Mouse (Mus musculus) neural tube, embryonic 11.5 days (tissue): ENCODE data around the gene Ppp1r13b. TPM values are rescaled to one million over a fixed set of nuclear protein-coding genes. Genes with fewer than 3 reads are reported as not detected.

Source experiments
- ATAC-seq: fragments of 200-750 bp; cut with Nextera tagmentation; 2 replicates; pipeline ENCODE4 v1.8.0; 2017; ENCODE audit warnings: moderate number of reproducible peaks, mild to moderate bottlenecking, moderate TSS enrichment, moderate library complexity; ENCODE audit not compliant: insufficient read depth, low FRiP score, low TSS enrichment
- DNase-seq: peaks from one replicate; pipeline ENCODE4 v3.0.0-alpha.2; 2015; ENCODE audit warnings: low spot score
- H3K27ac ChIP-seq: fragments of 300-500 bp; sonication (generic); 2 replicates; pipeline ENCODE4 v1.5.1; 2014; ENCODE audit warnings: low read depth, mild to moderate bottlenecking, low read length
- H3K27me3 ChIP-seq: fragments of 300-500 bp; sonication (generic); 2 replicates; pipeline ENCODE4 v1.6.1; 2014; ENCODE audit warnings: mild to moderate bottlenecking, low read length, mixed read lengths; ENCODE audit not compliant: control insufficient read depth, insufficient read depth
- H3K36me3 ChIP-seq: fragments of 300-500 bp; sonication (generic); 2 replicates; pipeline ENCODE4 v1.6.1; 2014; ENCODE audit warnings: mild to moderate bottlenecking, low read length, moderate library complexity, mixed read lengths; ENCODE audit not compliant: control insufficient read depth, insufficient read depth
- H3K4me1 ChIP-seq: fragments of 300-500 bp; sonication (generic); 2 replicates; pipeline ENCODE4 v1.6.1; 2014; ENCODE audit warnings: low read length, mixed read lengths; ENCODE audit not compliant: control insufficient read depth, insufficient read depth
- H3K4me2 ChIP-seq: fragments of 300-500 bp; sonication (generic); 2 replicates; pipeline ENCODE4 v1.6.1; 2014; ENCODE audit warnings: low read depth, mild to moderate bottlenecking, moderate library complexity
- H3K4me3 ChIP-seq: fragments of 300-500 bp; sonication (generic); 2 replicates; pipeline ENCODE4 v1.5.1; 2014; ENCODE audit warnings: low read depth, low read length
- H3K9ac ChIP-seq: fragments of 300-500 bp; sonication (generic); 2 replicates; pipeline ENCODE4 v1.6.1; 2014; ENCODE audit warnings: mild to moderate bottlenecking, low read length
- H3K9me3 ChIP-seq: fragments of 300-500 bp; sonication (generic); 2 replicates; pipeline ENCODE4 v1.6.1; 2016; ENCODE audit warnings: low read length; ENCODE audit not compliant: control insufficient read depth
- WGBS: fragments of 180-500 bp; shearing (Covaris S2); extraction: QIAGEN DNeasy Blood & Tissue Kit; methylation state at CpG from one replicate; pipeline ENCODE4 v1.1.7; 2014; 5-methylcytosine and 5-hydroxymethylcytosine counted together
- polyA plus RNA-seq: library from polyadenylated mRNA; unstranded; fragments of >200 nt; fragmentation: Nextera tagmentation; extraction: Ambion mirVana; gene quantifications from 2 replicates; pipeline ENCODE4 v1.2.1, GENCODE M21; 2014

Ppp1r13b gene
- polyA plus RNA-seq, 1 experiment from 2014 or later = 10.2 TPM

- 65% methylated on average over 1 of the region's 1 CpGs for WGBS
These were observed 13.8 kb downstream of the Ppp1r13b start for GRCm38 (mm10) chr12:111894082-111894481.

GRCm38 (mm10) chr12:111892981-111893380 is 14.9 kb downstream of the Ppp1r13b start:
- 100% methylated on average over 1 of the region's 1 CpGs for WGBS
- H3K4me1 ChIP-seq = no peaks in the 10 kb centered on the region
- H3K4me3 ChIP-seq = no peak overlapping the region
- H3K36me3 ChIP-seq = no peaks in the 10 kb centered on the region
- DNase-seq = no peak
- no peak overlapping the region for H3K9ac ChIP-seq
- no peak overlapping the region for H3K4me2 ChIP-seq
- no peak for ATAC-seq
- no peak overlapping the region for H3K27ac ChIP-seq
- H3K27me3 ChIP-seq = no peaks in the 10 kb centered on the region
- H3K9me3 ChIP-seq = no peaks in the 10 kb centered on the region

More at GRCm38 (mm10) chr12:111894082-111894481, 13.8 kb downstream of the Ppp1r13b start:
- Histone ChIP-seq H3K27ac (no peak overlapping the region), H3K9ac (no peak overlapping the region), H3K36me3 (no peaks in the 10 kb centered on the region), H3K9me3 (no peaks in the 10 kb centered on the region), H3K4me3 (no peak overlapping the region), H3K27me3 (no peaks in the 10 kb centered on the region), H3K4me2 (no peak overlapping the region), H3K4me1 (no peaks in the 10 kb centered on the region)
- ATAC-seq (no peak), DNase-seq (no peak)

GRCm38 (mm10) chr12:111891800-111892199 is 16.1 kb downstream of the Ppp1r13b start:
- 88% methylated on average over 4 of the region's 4 CpGs for WGBS
- Histone ChIP-seq H3K4me2 (no peak overlapping the region), H3K4me3 (no peak overlapping the region), H3K4me1 (no peaks in the 10 kb centered on the region), H3K27ac (no peak overlapping the region), H3K9me3 (no peaks in the 10 kb centered on the region), H3K9ac (no peak overlapping the region), H3K27me3 (no peaks in the 10 kb centered on the region), H3K36me3 (no peaks in the 10 kb centered on the region)
- no peak for ATAC-seq
- no peak for DNase-seq

GRCm38 (mm10) chr12:111889251-111889650 is 18.7 kb downstream of the Ppp1r13b start:
- no peak overlapping the region for H3K4me3 ChIP-seq
- no peak overlapping the region for H3K9ac ChIP-seq
- WGBS = 88% methylated on average over 3 of the region's 3 CpGs
- H3K27me3 ChIP-seq = no peaks in the 10 kb centered on the region
- ATAC-seq (no peak), DNase-seq (no peak)
- no peaks in the 10 kb centered on the region for H3K9me3 ChIP-seq
- no peaks in the 10 kb centered on the region for H3K4me1 ChIP-seq
- H3K36me3 ChIP-seq = no peaks in the 10 kb centered on the region
- H3K27ac ChIP-seq = no peak overlapping the region
- H3K4me2 ChIP-seq = no peak overlapping the region

- no peaks in the 10 kb centered on the region for H3K4me1 ChIP-seq
- H3K4me2 ChIP-seq = no peak overlapping the region
- no peak for DNase-seq
- 83% methylated on average over 4 of the region's 4 CpGs for WGBS
- no peak overlapping the region for H3K27ac ChIP-seq
- ATAC-seq = no peak
- H3K4me3 ChIP-seq = no peak overlapping the region
- no peaks in the 10 kb centered on the region for H3K27me3 ChIP-seq
- no peak overlapping the region for H3K9ac ChIP-seq
- H3K9me3 ChIP-seq = no peaks in the 10 kb centered on the region
- H3K36me3 ChIP-seq = no peaks in the 10 kb centered on the region
These were observed 19.5 kb downstream of the Ppp1r13b start for GRCm38 (mm10) chr12:111888303-111888864.

- ATAC-seq (no peak), DNase-seq (no peak)
- Histone ChIP-seq H3K4me3 (no peak overlapping the region), H3K27me3 (no peaks in the 10 kb centered on the region), H3K4me1 (no peaks in the 10 kb centered on the region), H3K4me2 (no peak overlapping the region), H3K9ac (no peak overlapping the region), H3K36me3 (no peaks in the 10 kb centered on the region), H3K27ac (no peak overlapping the region), H3K9me3 (no peaks in the 10 kb centered on the region)
- 96% methylated on average over 1 of the region's 1 CpGs for WGBS
These were observed 20.9 kb downstream of the Ppp1r13b start for GRCm38 (mm10) chr12:111887005-111887404.

- ATAC-seq (no peak), DNase-seq (no peak)
- whole genome bisulfite sequencing = 79% methylated on average over 4 of the region's 4 CpGs
These were observed 25.1 kb downstream of the Ppp1r13b start for GRCm38 (mm10) chr12:111882852-111883251.

GRCm38 (mm10) chr12:111882022-111882421 is 25.9 kb downstream of the Ppp1r13b start:
- H3K9ac ChIP-seq = no peak overlapping the region
- ATAC-seq = no peak
- 85% methylated on average over 3 of the region's 3 CpGs for WGBS
- H3K9me3 ChIP-seq = no peaks in the 10 kb centered on the region
- H3K4me1 ChIP-seq = no peaks in the 10 kb centered on the region
- no peaks in the 10 kb centered on the region for H3K27me3 ChIP-seq
- no peak overlapping the region for H3K4me2 ChIP-seq
- no peak overlapping the region for H3K4me3 ChIP-seq
- no peak overlapping the region for H3K27ac ChIP-seq
- H3K36me3 ChIP-seq = no peaks in the 10 kb centered on the region
- no peak for DNase-seq

More at GRCm38 (mm10) chr12:111882852-111883251, 25.1 kb downstream of the Ppp1r13b start:
- no peaks in the 10 kb centered on the region for H3K9me3 ChIP-seq
- no peaks in the 10 kb centered on the region for H3K4me1 ChIP-seq
- H3K9ac ChIP-seq = no peak overlapping the region
- H3K27me3 ChIP-seq = no peaks in the 10 kb centered on the region
- H3K36me3 ChIP-seq = no peaks in the 10 kb centered on the region
- no peak overlapping the region for H3K4me3 ChIP-seq
- no peak overlapping the region for H3K27ac ChIP-seq
- no peak overlapping the region for H3K4me2 ChIP-seq

- H3K4me3 ChIP-seq = no peak overlapping the region
- no peak overlapping the region for H3K4me2 ChIP-seq
- H3K4me1 ChIP-seq = no peaks in the 10 kb centered on the region
- ATAC-seq (no peak), DNase-seq (peak; percentile 80)
- H3K9me3 ChIP-seq = no peaks in the 10 kb centered on the region
- H3K27ac ChIP-seq = no peak overlapping the region
- no peaks in the 10 kb centered on the region for H3K36me3 ChIP-seq
- no peaks in the 10 kb centered on the region for H3K27me3 ChIP-seq
- 16% methylated on average over 3 of the region's 3 CpGs for WGBS
- H3K9ac ChIP-seq = no peak overlapping the region
These were observed 29.7 kb downstream of the Ppp1r13b start for GRCm38 (mm10) chr12:111878213-111878612.
